Mouse (Mus musculus): Measurements from ENCODE around the gene Ift140.

Gene Ift140

DNA sequence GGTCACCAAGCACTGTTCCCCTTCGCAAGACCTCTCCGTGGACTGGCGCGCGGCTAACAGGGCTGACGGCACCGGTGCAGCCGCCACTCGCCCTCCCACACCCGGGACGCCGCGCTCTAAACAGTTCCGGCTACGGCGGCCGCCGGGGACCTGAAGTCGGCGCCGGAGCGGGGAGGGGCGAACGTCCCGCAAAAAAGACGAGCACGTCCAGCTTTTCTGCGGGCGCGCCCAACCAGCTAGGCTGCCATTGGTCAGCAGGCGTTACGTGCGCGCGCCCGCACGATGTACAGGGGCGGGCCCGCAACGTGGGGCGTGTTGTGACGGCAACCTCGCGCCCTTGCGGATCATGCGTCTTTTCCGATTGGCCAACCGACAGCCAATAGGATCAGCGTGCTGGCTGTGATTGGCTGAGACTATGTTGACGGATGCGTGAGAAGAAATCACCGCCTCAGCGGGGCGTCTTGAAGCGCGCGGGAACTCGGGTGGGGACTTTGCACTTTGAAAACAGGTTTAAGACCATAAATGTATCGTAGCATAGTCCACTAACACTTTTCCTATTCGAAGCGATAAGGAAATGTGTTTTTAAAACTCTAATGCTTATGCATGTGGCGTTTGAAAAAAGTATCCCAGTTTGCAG is at the start of gene Ift140, which contains the start of gene Cramp1l:
TSS of gene Ift140 (plus strand) at position 431 of the 637 bp plus-strand sequence.
TSS of gene Cramp1l (minus strand) at position 134 of the 637 bp plus-strand sequence.
- DNase-seq: peak; percentile 98

DNA sequence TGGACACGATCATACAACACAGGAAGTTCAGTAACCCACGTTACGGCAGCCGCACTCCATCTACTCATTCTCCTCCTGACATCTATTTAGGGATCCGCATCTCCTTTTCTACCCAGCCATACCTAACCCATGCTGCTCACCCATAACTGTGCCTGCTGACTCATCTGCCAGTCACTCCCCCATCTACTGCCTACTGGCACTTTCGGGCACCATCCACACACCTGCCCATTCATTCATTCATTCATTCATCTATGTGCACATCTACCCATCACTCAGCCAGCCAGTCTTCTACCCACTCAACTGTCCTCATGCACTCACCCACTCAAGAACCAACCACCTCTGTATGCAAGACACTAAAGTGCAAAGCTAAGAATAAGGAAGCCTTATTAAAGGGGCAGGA is 28.7 kb upstream of the Ift140 start:
- no peak for DNase-seq

DNA sequence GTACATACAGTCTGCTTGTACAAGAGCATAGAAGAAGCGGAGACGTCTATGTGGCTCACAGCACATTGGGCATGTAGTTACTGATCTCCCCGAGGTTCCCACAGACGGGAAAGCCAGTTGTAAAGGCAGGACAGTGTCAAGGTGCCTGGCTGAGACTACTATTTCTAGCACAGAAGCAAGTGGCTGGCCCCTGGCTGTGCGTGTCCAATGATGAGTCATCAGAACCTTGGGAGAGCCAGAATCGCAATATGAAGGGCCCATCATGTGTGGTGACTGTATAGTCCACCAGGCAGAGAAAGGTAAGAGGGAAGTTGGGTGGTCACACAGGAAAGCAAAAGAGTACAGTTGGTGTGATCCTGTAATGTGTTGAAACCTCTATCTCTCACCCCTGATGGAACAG is 21.2 kb upstream of the Ift140 start:
- no peak for DNase-seq

GRCm38 (mm10) chr17:25005102-25005501 is 10.8 kb upstream of the Ift140 start:
- DNase-seq: no peak

DNA sequence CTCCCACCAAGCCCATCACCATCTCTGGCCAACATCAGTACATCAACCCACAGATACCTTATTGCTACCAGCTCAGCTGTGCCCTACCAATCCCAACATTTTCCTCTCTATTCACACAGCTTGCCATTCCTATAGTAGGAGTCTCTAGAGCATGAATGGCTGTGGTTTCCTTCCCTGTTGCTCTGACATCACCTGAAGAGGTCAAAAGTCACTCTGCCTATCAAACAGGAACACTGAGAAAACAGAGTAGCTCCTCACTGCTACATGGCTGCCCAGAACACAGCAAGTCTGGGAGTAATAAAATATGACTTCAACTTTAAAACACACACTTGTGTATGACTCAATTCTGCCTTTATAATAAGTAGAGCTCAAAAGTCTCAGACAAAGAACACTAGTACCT is 8.4 kb upstream of the Ift140 start:
- no peak for DNase-seq

- peak; percentile 26 for DNase-seq
These were observed 2.0 kb upstream of the Ift140 start for GRCm38 (mm10) chr17:25013606-25014501.

DNA sequence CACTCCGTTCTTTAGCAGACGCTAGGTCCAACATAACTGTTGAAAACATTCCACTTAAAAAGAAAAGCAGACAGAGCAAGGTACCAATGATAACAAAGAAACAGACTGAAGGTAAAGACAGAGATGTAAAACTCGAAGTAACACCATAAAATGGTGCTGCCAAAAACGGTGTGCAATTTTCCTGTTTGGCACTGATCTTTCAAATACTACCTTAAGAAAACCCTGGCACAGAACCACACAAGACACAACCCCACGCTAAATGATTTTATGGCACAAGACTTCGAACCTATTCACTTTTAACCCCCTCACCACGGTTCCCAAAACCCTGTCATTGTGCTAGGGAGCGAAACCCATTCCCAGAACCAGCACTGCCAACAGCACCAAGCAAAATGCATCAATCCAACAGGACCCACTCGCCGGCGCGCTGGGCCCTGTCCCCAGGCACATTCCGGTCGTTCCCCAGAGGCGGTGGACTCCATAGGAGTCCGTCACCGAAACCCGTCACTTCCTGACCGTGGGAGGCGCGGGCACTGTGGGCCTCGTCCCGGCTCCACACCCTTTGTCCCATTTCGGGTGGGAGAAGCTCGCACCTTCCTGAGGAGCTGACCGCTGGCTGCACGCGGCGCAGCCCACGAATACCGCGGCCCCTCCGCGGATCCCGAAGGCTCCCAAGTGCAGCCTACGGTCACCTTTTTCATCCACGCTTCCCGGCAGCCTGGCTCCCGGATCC is 879 bp upstream of the Ift140 start:
- DNase-seq: peak; percentile 33

GRCm38 (mm10) chr17:25016292-25017132 is 627 bp downstream of the Ift140 start:
- peak; percentile 77 for DNase-seq

DNA sequence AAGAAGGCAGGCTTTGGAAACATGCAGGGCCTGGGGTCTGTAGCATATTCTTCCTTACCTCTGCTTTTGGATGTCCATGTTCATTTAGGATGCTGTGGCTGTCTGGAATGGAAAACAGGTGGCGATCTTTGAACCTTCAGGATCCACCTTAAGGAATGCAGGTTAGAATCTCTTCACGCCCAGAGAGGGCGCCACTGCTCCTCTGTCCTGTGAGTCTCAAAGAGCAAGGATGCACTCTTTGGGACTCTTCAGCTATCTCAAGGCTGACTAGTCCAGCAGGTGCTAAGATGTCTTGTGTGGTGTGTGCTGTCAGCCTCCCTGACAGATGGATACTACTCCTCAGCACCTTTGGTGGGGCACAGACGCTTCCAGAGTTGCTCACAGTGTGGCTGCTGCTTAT is 20.3 kb downstream of the Ift140 start:
- DNase-seq: peak; percentile 15

DNA sequence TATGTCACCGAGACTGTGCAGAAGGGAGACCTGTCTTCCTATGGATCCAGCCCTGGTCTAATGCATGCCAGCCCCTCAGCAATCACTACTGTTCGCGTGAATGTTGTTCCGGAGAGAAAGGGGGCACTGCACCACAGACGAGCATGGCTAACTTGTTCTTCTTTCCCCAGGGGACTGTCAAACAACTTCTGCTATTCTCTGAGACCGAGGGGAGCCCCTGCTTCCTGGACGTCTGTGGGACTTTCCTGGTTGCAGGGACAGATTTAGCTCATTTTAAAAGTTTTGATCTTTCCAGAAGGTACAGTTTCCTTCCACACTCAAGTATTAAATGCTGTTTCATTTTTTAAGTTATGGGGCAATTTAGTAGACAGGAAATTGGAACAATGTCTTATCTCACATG is 29.0 kb downstream of the Ift140 start:
- no peak for DNase-seq

DNA sequence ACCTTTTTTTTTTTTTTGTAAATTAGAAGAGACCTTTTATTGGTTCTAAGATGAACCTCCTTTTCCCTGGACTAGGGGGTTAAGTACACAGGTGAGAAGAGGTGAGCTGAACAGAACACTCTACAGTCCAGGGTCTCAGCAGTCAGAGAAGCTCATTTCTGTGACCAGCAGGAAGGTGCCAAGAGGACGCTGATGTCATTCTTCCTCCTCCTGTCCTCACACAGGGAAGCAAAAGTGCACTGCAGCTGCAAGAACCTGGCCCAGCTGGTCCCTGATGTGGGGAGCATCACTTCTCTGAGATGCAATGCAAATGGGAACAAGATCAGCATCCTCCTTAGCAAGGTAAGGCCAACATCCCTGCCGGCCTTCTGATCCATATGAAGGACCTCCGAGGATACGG is 29.4 kb downstream of the Ift140 start:
- no peak for DNase-seq

DNA sequence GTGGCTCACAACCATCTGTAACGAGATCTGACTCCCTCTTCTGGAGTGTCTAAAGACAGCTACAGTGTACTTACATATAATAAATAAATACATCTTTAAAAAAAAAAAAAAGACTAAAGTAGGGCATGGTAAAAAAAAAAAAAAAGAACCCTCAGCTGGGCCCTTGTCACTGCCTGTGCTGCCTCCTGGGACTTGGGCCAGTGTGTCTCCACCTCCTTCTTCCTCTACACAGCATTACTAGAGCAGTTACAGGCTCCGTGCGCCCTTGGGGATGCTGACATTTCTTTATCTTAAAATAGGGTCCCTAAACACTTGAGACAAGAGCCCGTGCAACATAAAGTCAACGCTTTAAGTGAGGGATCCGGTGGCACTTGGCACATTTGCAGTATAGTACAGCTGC is 31.3 kb downstream of the Ift140 start:
- DNase-seq: no peak

GRCm38 (mm10) chr17:25053274-25053673 is 37.4 kb downstream of the Ift140 start:
- DNase-seq: no peak

DNA sequence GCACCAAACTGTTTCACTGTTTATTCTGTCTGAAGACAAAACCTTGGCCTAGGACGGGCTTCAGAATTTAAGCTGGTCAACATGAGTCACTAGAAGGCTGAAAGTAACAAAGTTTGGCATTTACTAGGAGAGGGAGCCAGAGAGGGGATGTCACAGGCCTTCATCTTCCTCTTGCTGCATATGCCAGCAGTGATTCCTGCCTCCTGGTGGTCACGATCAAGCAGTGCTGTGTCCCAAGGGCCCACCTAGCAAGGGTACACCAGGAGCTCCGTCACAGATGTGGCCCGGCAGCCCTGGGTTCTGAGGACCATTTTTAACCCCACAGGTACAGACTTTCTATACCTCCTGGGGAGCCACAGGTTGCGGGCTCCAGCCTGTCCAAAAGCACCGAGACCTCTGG is 41.2 kb downstream of the Ift140 start:
- DNase-seq: no peak

DNA sequence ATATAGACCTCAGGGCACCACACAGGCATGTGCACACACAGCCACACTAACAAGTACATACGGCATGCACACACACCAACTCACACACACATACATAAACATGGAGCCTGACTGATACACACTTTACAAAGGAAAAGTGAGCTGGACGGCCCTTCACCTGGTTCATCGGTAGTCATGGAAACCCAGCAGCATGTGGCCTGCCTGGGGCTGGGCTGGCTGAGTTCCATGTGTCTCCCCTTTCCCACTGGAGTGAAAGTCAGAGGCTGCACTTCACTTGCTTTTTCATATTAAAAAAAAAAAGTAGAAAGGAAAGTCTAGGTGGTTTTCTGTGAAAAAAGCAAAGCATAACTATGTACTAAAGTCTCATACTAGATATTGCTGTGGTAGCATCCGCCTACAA is 47.4 kb downstream of the Ift140 start:
- DNase-seq: no peak

- DNase-seq: no peak
These were observed 48.0 kb downstream of the Ift140 start for GRCm38 (mm10) chr17:25063872-25064271.

- DNase-seq: peak; percentile 76
These were observed 48.5 kb downstream of the Ift140 start for GRCm38 (mm10) chr17:25064351-25064750.

GRCm38 (mm10) chr17:25065189-25065588 is 49.3 kb downstream of the Ift140 start:
- DNase-seq: no peak

GRCm38 (mm10) chr17:25066595-25066994 is 50.7 kb downstream of the Ift140 start:
- DNase-seq: no peak

DNA sequence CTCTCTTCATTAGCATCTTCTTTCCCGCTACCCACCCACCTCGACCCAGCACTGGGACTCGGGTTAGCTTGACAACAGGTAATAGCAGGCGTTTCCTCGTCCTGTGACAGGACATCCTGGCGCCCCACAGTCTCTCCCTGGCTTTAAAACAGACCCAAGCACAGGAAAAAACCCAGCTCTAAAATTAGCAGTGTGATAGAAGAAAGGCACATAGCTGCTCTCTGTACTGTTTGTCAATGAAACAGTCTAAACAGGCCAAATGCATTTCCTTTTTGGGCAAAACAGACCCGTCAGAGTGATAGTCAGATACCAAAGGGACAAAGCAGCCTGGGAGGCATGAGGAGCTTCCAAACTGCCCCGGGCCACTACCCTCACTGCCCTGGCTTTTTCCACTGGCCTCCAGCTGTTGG is 51.6 kb downstream of the Ift140 start:
- DNase-seq: peak; percentile 62

DNA sequence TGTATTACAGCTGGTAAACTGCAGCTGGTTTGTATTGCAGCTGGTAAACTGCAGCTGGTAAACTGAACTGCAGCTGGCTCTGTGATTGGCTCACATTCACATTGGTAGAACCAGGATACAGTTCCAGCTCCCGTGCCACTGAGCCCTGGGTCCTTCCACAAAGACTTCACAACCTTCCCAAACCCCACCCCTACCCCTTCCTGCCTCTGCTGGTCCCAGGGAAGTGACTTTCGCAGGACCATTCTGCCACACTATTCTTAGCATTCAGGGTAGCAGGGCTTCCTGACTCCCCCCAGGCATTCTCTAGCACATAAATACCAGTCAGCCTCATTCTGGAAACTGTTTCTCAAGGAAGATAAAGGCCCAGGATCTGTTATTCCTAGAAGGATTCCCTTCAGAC is 52.8 kb downstream of the Ift140 start:
- no peak for DNase-seq

DNA sequence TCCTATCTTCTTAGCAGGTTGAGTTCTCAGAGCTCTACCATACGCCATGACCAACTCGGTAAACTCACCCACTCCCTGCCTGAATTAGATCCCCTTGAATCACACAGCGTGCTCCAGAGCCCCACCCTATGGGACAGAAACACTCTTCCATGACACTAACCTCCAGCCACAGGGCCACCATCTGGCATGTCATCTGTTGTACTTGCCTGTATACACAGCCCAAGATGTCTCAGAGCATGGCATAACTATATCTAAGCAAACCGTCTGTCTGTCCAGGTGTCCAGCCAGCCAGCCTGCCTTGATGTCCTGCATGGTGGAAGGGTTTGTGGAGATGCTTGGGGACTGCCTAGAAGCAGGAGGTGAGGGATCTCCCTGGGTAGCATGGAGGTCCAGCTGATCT is 61.0 kb downstream of the Ift140 start:
- DNase-seq: no peak

All from lung, postnatal 14 days (tissue).